Mouse (Mus musculus): Measurements from ENCODE around the gene Ankrd53. TPM values are rescaled to one million over a fixed set of nuclear protein-coding genes. Genes with fewer than 3 reads are reported as not detected.

Gene Ankrd53
- polyA plus RNA-seq, 1 experiment from 2014 or later, result not detected

GRCm38 (mm10) chr6:83749286-83749685 is 13.2 kb upstream of the Ankrd53 start:
- H3K9ac ChIP-seq, result no peak overlapping the region
- H3K36me3 ChIP-seq (replicated peaks; ENCODE audit: control insufficient read depth, insufficient read depth), result no peaks in the 10 kb centered on the region
- H3K4me3 ChIP-seq (replicated peaks; ENCODE audit: low read length), result no peak overlapping the region
- H3K4me2 ChIP-seq (replicated peaks), result no peak overlapping the region
- no peak overlapping the region for H3K27ac ChIP-seq
- H3K4me1 ChIP-seq (replicated peaks; ENCODE audit: control insufficient read depth, insufficient read depth, low read length), result no peaks in the 10 kb centered on the region
- H3K27me3 ChIP-seq (ENCODE audit: control insufficient read depth, insufficient read depth, low read length), result peaks cover 13% of the 10 kb centered on the region; the same call in 1 of the 2 replicates
- DNase-seq (ENCODE audit: low spot score) (no peak), ATAC-seq (ENCODE audit: low FRiP score) (no peak)
- H3K9me3 ChIP-seq (ENCODE audit: control insufficient read depth, low read length), result no peaks in the 10 kb centered on the region
- WGBS, result 40% methylated on average over 3 of the region's 3 CpGs

- Histone ChIP-seq H3K4me1 (replicated peaks; ENCODE audit: control insufficient read depth, insufficient read depth, low read length) (no peaks in the 10 kb centered on the region), H3K36me3 (replicated peaks; ENCODE audit: control insufficient read depth, insufficient read depth) (no peaks in the 10 kb centered on the region), H3K4me2 (replicated peaks) (no peak overlapping the region), H3K27ac (no peak overlapping the region), H3K9ac (no peak overlapping the region), H3K27me3 (ENCODE audit: control insufficient read depth, insufficient read depth, low read length) (peaks cover 13% of the 10 kb centered on the region; the same call in 1 of the 2 replicates), H3K9me3 (ENCODE audit: control insufficient read depth, low read length) (no peaks in the 10 kb centered on the region), H3K4me3 (replicated peaks; ENCODE audit: low read length) (no peak overlapping the region)
- DNase-seq (ENCODE audit: low spot score) (peak; percentile 73), ATAC-seq (ENCODE audit: low FRiP score) (no peak)
- WGBS, result 10% methylated on average over 11 of the region's 11 CpGs
Observed at GRCm38 (mm10) chr6:83750171-83750684, 12.2 kb upstream of the Ankrd53 start.

- H3K27ac ChIP-seq, result no peak overlapping the region
- no peak overlapping the region for H3K9ac ChIP-seq
- H3K4me1 ChIP-seq (replicated peaks; ENCODE audit: control insufficient read depth, insufficient read depth, low read length), result no peaks in the 10 kb centered on the region
- H3K9me3 ChIP-seq (ENCODE audit: control insufficient read depth, low read length), result no peaks in the 10 kb centered on the region
- DNase-seq (ENCODE audit: low spot score) (no peak), ATAC-seq (ENCODE audit: low FRiP score) (no peak)
- no peaks in the 10 kb centered on the region for H3K36me3 ChIP-seq (replicated peaks; ENCODE audit: control insufficient read depth, insufficient read depth)
- H3K4me2 ChIP-seq (replicated peaks), result no peak overlapping the region
- H3K27me3 ChIP-seq (ENCODE audit: control insufficient read depth, insufficient read depth, low read length), result peaks cover 46% of the 10 kb centered on the region
- no peak overlapping the region for H3K4me3 ChIP-seq (replicated peaks; ENCODE audit: low read length)
- 82% methylated on average over 9 of the region's 9 CpGs for WGBS
Observed at GRCm38 (mm10) chr6:83756051-83756450, 6.4 kb upstream of the Ankrd53 start.

- no peak overlapping the region for H3K9ac ChIP-seq
- 2% methylated on average over 35 of the region's 35 CpGs for WGBS
- no peaks in the 10 kb centered on the region for H3K9me3 ChIP-seq (ENCODE audit: control insufficient read depth, low read length)
- no peaks in the 10 kb centered on the region; the same call in 1 of the 2 replicates for H3K4me1 ChIP-seq (replicated peaks; ENCODE audit: control insufficient read depth, insufficient read depth, low read length)
- DNase-seq (ENCODE audit: low spot score), result no peak
- peak overlapping the region; percentile 39 for H3K4me2 ChIP-seq (replicated peaks)
- 0 out of 2 replicates have a peak, but pooled peaks have one; percentile 40 for ATAC-seq (ENCODE audit: low FRiP score)
- peaks cover 2% of the 10 kb centered on the region; the same call in 1 of the 2 replicates for H3K36me3 ChIP-seq (replicated peaks; ENCODE audit: control insufficient read depth, insufficient read depth)
- H3K27me3 ChIP-seq (ENCODE audit: control insufficient read depth, insufficient read depth, low read length), result peaks cover 60% of the 10 kb centered on the region
- no peak overlapping the region for H3K27ac ChIP-seq
- peak overlapping the region; percentile 16 for H3K4me3 ChIP-seq (replicated peaks; ENCODE audit: low read length)
Observed at GRCm38 (mm10) chr6:83762880-83763431, 512 bp downstream of the Ankrd53 start.

- Histone ChIP-seq H3K4me3 (replicated peaks; ENCODE audit: low read length) (no peak overlapping the region), H3K27ac (no peak overlapping the region), H3K36me3 (replicated peaks; ENCODE audit: control insufficient read depth, insufficient read depth) (peaks cover 38% of the 10 kb centered on the region), H3K4me2 (replicated peaks) (no peak overlapping the region), H3K27me3 (ENCODE audit: control insufficient read depth, insufficient read depth, low read length) (peaks cover 27% of the 10 kb centered on the region), H3K4me1 (replicated peaks; ENCODE audit: control insufficient read depth, insufficient read depth, low read length) (no peaks in the 10 kb centered on the region; the same call in 1 of the 2 replicates), H3K9ac (no peak overlapping the region), H3K9me3 (ENCODE audit: control insufficient read depth, low read length) (no peaks in the 10 kb centered on the region)
- DNase-seq (ENCODE audit: low spot score) (no peak), ATAC-seq (ENCODE audit: low FRiP score) (no peak)
- 98% methylated on average over 3 of the region's 3 CpGs for WGBS
Observed at GRCm38 (mm10) chr6:83766982-83767381, 4.5 kb downstream of the Ankrd53 start.

GRCm38 (mm10) chr6:83768485-83768884 is 6.0 kb downstream of the Ankrd53 start:
- DNase-seq (ENCODE audit: low spot score), result no peak
- Histone ChIP-seq H3K4me1 (replicated peaks; ENCODE audit: control insufficient read depth, insufficient read depth, low read length) (peaks cover 4% of the 10 kb centered on the region), H3K36me3 (replicated peaks; ENCODE audit: control insufficient read depth, insufficient read depth) (peaks cover 53% of the 10 kb centered on the region), H3K9me3 (ENCODE audit: control insufficient read depth, low read length) (no peaks in the 10 kb centered on the region), H3K27ac (no peak overlapping the region), H3K27me3 (ENCODE audit: control insufficient read depth, insufficient read depth, low read length) (peaks cover 12% of the 10 kb centered on the region), H3K4me2 (replicated peaks) (no peak overlapping the region), H3K4me3 (replicated peaks; ENCODE audit: low read length) (no peak overlapping the region), H3K9ac (no peak overlapping the region)
- WGBS, result 88% methylated on average over 5 of the region's 5 CpGs
- no peak for ATAC-seq (ENCODE audit: low FRiP score)

GRCm38 (mm10) chr6:83774126-83774525 is 11.7 kb downstream of the Ankrd53 start:
- Histone ChIP-seq H3K27me3 (ENCODE audit: control insufficient read depth, insufficient read depth, low read length) (no peaks in the 10 kb centered on the region), H3K27ac (no peak overlapping the region), H3K4me3 (replicated peaks; ENCODE audit: low read length) (no peak overlapping the region; the same call in 1 of the 2 replicates), H3K4me2 (replicated peaks) (peak overlapping the region; percentile 90), H3K9ac (peak overlapping the region; percentile 93; the same call in 1 of the 2 replicates), H3K9me3 (ENCODE audit: control insufficient read depth, low read length) (no peaks in the 10 kb centered on the region), H3K4me1 (replicated peaks; ENCODE audit: control insufficient read depth, insufficient read depth, low read length) (peaks cover 21% of the 10 kb centered on the region), H3K36me3 (replicated peaks; ENCODE audit: control insufficient read depth, insufficient read depth) (peaks cover 40% of the 10 kb centered on the region)
- DNase-seq (ENCODE audit: low spot score) (no peak), ATAC-seq (ENCODE audit: low FRiP score) (no peak)
- WGBS, result 67% methylated on average over 9 of the region's 9 CpGs

GRCm38 (mm10) chr6:83774781-83775563 is 12.5 kb downstream of the Ankrd53 start:
- H3K9ac ChIP-seq, result peak overlapping the region; percentile 93
- DNase-seq (ENCODE audit: low spot score) (no peak), ATAC-seq (ENCODE audit: low FRiP score) (peak; percentile 25; the same call in 1 of the 2 replicates)
- H3K27ac ChIP-seq, result peak overlapping the region; percentile 85
- 4% methylated on average over 14 of the region's 14 CpGs for WGBS
- peaks cover 21% of the 10 kb centered on the region for H3K4me1 ChIP-seq (replicated peaks; ENCODE audit: control insufficient read depth, insufficient read depth, low read length)
- H3K27me3 ChIP-seq (ENCODE audit: control insufficient read depth, insufficient read depth, low read length), result no peaks in the 10 kb centered on the region
- H3K4me3 ChIP-seq (replicated peaks; ENCODE audit: low read length), result peak overlapping the region; percentile 98
- peak overlapping the region; percentile 90 for H3K4me2 ChIP-seq (replicated peaks)
- peaks cover 31% of the 10 kb centered on the region for H3K36me3 ChIP-seq (replicated peaks; ENCODE audit: control insufficient read depth, insufficient read depth)
- H3K9me3 ChIP-seq (ENCODE audit: control insufficient read depth, low read length), result no peaks in the 10 kb centered on the region

GRCm38 (mm10) chr6:83775638-83776293 is 13.3 kb downstream of the Ankrd53 start, which contains the start of gene Tex261:
Gene Tex261 (minus strand): TSS chr6:83775813.
- H3K4me2 ChIP-seq (replicated peaks), result peak within 1 kb of the TSS; percentile 90
- H3K4me3 ChIP-seq (replicated peaks; ENCODE audit: low read length), result peak within 1 kb of the TSS; percentile 98
- WGBS, result under 1% methylated on average over 34 of the region's 45 CpGs
- peaks cover 21% of the 10 kb centered on the region for H3K4me1 ChIP-seq (replicated peaks; ENCODE audit: control insufficient read depth, insufficient read depth, low read length)
- peak; percentile 91 for DNase-seq (ENCODE audit: low spot score)
- H3K27ac ChIP-seq, result peak within 1 kb of the TSS; percentile 85
- peak within 1 kb of the TSS; percentile 93 for H3K9ac ChIP-seq
- ATAC-seq (ENCODE audit: low FRiP score), result peak; percentile 95
- no peaks in the 10 kb centered on the region for H3K9me3 ChIP-seq (ENCODE audit: control insufficient read depth, low read length)
- peaks cover 27% of the 10 kb centered on the region for H3K36me3 ChIP-seq (replicated peaks; ENCODE audit: control insufficient read depth, insufficient read depth)
- H3K27me3 ChIP-seq (ENCODE audit: control insufficient read depth, insufficient read depth, low read length), result no peaks in the 10 kb centered on the region

All from hindbrain, embryonic 14.5 days (tissue).